Mouse (Mus musculus): ENCODE data around the gene Tas2r103. TPM values are rescaled to one million over a fixed set of nuclear protein-coding genes. Genes with fewer than 3 reads are reported as not detected.

The Tas2r103 gene
- not detected in 2 replicates for polyA plus RNA-seq (2012)

- TF ChIP-seq GATA1 (IDR thresholded peaks at IDR 0.05; ENCODE audit: low read length) = no peak
Measured at GRCm38 (mm10) chr6:133037001-133037400, at the start of gene Tas2r103. Tas2r103 (minus strand) TSS chr6:133037101.

GRCm38 (mm10) chr6:133055716-133056115, 18.8 kb upstream of the Tas2r103 start, which contains the start of gene Tas2r140:
Tas2r140 (minus strand) TSS chr6:133055816.
- TF ChIP-seq GATA1 (IDR thresholded peaks at IDR 0.05; ENCODE audit: low read length) = no peak

Other genes starting within 250 kb of the Tas2r103 start
- not detected in 2 replicates for gene Tas2r117, start 234.3 kb downstream of the Tas2r103 start, polyA plus RNA-seq (2012)
- not detected in 2 replicates for gene Tas2r123, start 190.0 kb downstream of the Tas2r103 start, polyA plus RNA-seq (2012)
- not detected in 2 replicates for gene Tas2r116, start 181.7 kb downstream of the Tas2r103 start, polyA plus RNA-seq (2012)
- gene Tas2r110, start 169.1 kb downstream of the Tas2r103 start, polyA plus RNA-seq (2012) = not detected in 2 replicates
- not detected in 2 replicates for gene Tas2r113, start 144.1 kb downstream of the Tas2r103 start, polyA plus RNA-seq (2012)
- gene Tas2r125, start 127.5 kb downstream of the Tas2r103 start, polyA plus RNA-seq (2012) = not detected in 2 replicates
- not detected in 2 replicates for gene Tas2r129, start 86.0 kb downstream of the Tas2r103 start, polyA plus RNA-seq (2012)
- gene Tas2r131, start 79.2 kb downstream of the Tas2r103 start, polyA plus RNA-seq (2012) = not detected in 2 replicates
- gene Tas2r109, start 56.1 kb downstream of the Tas2r103 start, polyA plus RNA-seq (2012) = not detected in 2 replicates
- not detected in 2 replicates for gene Tas2r140, start 18.7 kb upstream of the Tas2r103 start, polyA plus RNA-seq (2012)
- 63.3 and 86.0 TPM in 2 replicates for gene Smim10l1, start 67.8 kb upstream of the Tas2r103 start, polyA plus RNA-seq (2012)

All from G1E-ER4 (cell line).